ENCODE assay signal across 14 mouse cellular contexts in genomic region chr8:48437523-48438207, GRCm38 (mm10).
DNase-seq lines count a peak whose midpoint lies in the region; ATAC-seq lines count a peak whose summit lies in the region.
"Had no signal": no experiment of that assay in that cellular context is flagged by ENCODE, and none has a peak within 500 bp of the region (broad histone marks: within the 10 kb centered on the region; RNA-seq: fewer than 3 reads in every experiment).

No protein-coding gene starts in this region.

- peak overlapping the region; percentile 25 for H3K4me2 ChIP-seq in forebrain, embryonic 15.5 days (replicated peaks)
- peak overlapping the region; percentile 33; the same call in 1 of the 2 replicates for H3K4me2 ChIP-seq in midbrain, embryonic 11.5 days
- H3K4me2 ChIP-seq: liver, embryonic 11.5 days had no signal

- peak; percentile 58 for DNase-seq in heart, adult 11 months
- DNase-seq in heart, adult 18-20 months, result no peak
- DNase-seq in Muller cell, postnatal 12 days (ENCODE audit: inconsistent ontology term), result peak; percentile 40
- peak; percentile 92 for DNase-seq in midbrain, embryonic 11.5 days (ENCODE audit: low spot score, missing footprints)
- no peak for DNase-seq in left cerebral cortex, adult 18-20 months (ENCODE audit: low spot score in 2 of 2)
- DNase-seq in left cerebral cortex, adult 8-10 months (ENCODE audit: low spot score in 2 of 2), result no peak
- DNase-seq: cerebellum, postnatal 10 days; gastrocnemius, postnatal 14 days; kidney, postnatal 14 days; lung, postnatal 36 days had no signal

- peak; percentile 57 for ATAC-seq in forebrain, embryonic 15.5 days (replicated peaks)
- ATAC-seq in midbrain, embryonic 11.5 days (ENCODE audit: low FRiP score), result peak; percentile 61
- ATAC-seq in monocyte, adult 5-6 weeks (replicated peaks; ENCODE audit: insufficient number of reproducible peaks, low FRiP score, low TSS enrichment, poor library complexity, severe bottlenecking), result no peak
- ATAC-seq: activated CD4-positive, CD25-positive, alpha-beta regulatory T cell, adult 4 months had no signal

- peaks cover 12% of the 10 kb centered on the region for H3K4me1 ChIP-seq in forebrain, embryonic 15.5 days
- peaks cover 24% of the 10 kb centered on the region for H3K4me1 ChIP-seq in midbrain, embryonic 11.5 days (ENCODE audit: control insufficient read depth, insufficient read depth, low read length)

- H3K27ac ChIP-seq in forebrain, embryonic 15.5 days (replicated peaks), result no peak overlapping the region
- H3K27ac ChIP-seq in midbrain, embryonic 11.5 days (ENCODE audit: low read depth, low read length), result no peak overlapping the region

- H3K9ac ChIP-seq in forebrain, embryonic 15.5 days (replicated peaks), result no peak overlapping the region
- H3K9ac ChIP-seq in midbrain, embryonic 11.5 days (ENCODE audit: low read length), result no peak overlapping the region

- 5% methylated on average over 16 of the region's 16 CpGs for WGBS in forebrain, embryonic 15.5 days
- 19% methylated on average over 16 of the region's 16 CpGs for WGBS in midbrain, embryonic 11.5 days

- H3K4me3 ChIP-seq in forebrain, embryonic 15.5 days, result 0 out of 2 replicates have a peak overlapping the region, but pooled peaks have one; percentile 0
- no peak overlapping the region for H3K4me3 ChIP-seq in midbrain, embryonic 11.5 days (ENCODE audit: low read depth, low read length)

- H3K27me3 ChIP-seq in forebrain, embryonic 15.5 days, result no peaks in the 10 kb centered on the region
- H3K27me3 ChIP-seq in midbrain, embryonic 11.5 days (ENCODE audit: control insufficient read depth, insufficient read depth, low read length), result no peaks in the 10 kb centered on the region

- no peaks in the 10 kb centered on the region for H3K9me3 ChIP-seq in forebrain, embryonic 15.5 days
- no peaks in the 10 kb centered on the region for H3K9me3 ChIP-seq in midbrain, embryonic 11.5 days (ENCODE audit: control insufficient read depth, low read length)

- H3K36me3 ChIP-seq in forebrain, embryonic 15.5 days, result no peaks in the 10 kb centered on the region
- no peaks in the 10 kb centered on the region for H3K36me3 ChIP-seq in midbrain, embryonic 11.5 days (ENCODE audit: control insufficient read depth, insufficient read depth, low read length)

Comparison
In these comparisons a context has a peak if more than half of its experiments do, and no peak if none do; other contexts are left out.
1. DNase-seq: peak in heart, adult 11 months (single experiment), Muller cell, postnatal 12 days (single experiment) and midbrain, embryonic 11.5 days (single experiment); none in heart, adult 18-20 months (0 of 2), left cerebral cortex, adult 18-20 months (0 of 2) and left cerebral cortex, adult 8-10 months (0 of 2).